Mouse (Mus musculus): ENCODE results near the gene Cdk5r2. TPM values are rescaled to one million over a fixed set of nuclear protein-coding genes. Genes with fewer than 3 reads are reported as not detected.

The Cdk5r2 gene
- polyA plus RNA-seq, 1 experiment from 2014 or later = 2.4 TPM

DNA sequence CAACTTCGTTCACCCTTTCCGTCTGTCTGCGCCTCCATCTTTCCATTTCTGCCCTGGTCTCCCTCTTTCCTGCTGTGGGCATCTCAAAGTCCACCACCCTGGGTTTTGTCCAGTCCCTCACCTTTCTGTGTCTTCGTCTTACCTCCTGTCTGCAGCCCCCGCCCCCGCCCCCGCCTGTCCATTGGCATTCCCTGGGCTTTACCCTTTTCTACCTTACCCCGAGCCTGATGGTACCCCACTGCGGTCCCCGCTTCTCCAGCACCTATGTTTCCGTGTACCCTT lies 1.6 kb downstream of the Cdk5r2 start:
- Histone ChIP-seq H3K4me1 (peaks cover 53% of the 10 kb centered on the region), H3K9me3 (no peaks in the 10 kb centered on the region), H3K4me2 (replicated peaks) (peak overlapping the region; percentile 89), H3K4me3 (peak overlapping the region; percentile 76), H3K36me3 (no peaks in the 10 kb centered on the region), H3K9ac (replicated peaks) (peak overlapping the region; percentile 82), H3K27ac (replicated peaks) (no peak overlapping the region), H3K27me3 (peaks cover 27% of the 10 kb centered on the region)
- no peak for ATAC-seq (replicated peaks)
- 4% methylated on average over 11 of the region's 11 CpGs for WGBS

DNA sequence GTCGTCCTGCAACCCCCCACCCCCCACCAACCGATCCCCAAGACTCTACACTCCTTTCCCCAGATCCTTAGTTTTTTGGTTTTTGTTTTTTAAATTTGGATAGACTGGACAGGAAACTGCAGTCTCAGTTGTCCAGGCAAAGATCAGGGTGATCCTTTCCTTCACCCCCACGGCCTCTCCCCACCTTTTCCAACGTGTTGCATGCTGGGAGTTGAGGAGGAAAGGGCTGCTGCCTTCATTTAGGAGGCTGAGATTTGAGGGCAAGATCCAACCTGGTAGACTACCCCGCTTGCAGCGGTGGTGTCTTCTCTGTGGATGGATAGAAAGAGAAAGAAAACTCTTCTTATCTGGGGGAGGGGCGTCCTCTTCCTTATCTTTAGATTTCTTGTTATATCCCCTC lies 2.1 kb downstream of the Cdk5r2 start:
- no peak overlapping the region for H3K27ac ChIP-seq (replicated peaks)
- H3K4me2 ChIP-seq (replicated peaks) = peak overlapping the region; percentile 89
- WGBS = 3% methylated on average over 7 of the region's 7 CpGs
- H3K9ac ChIP-seq (replicated peaks) = peak overlapping the region; percentile 82; the same call in 1 of the 2 replicates
- H3K4me1 ChIP-seq = peaks cover 49% of the 10 kb centered on the region
- peaks cover 27% of the 10 kb centered on the region for H3K27me3 ChIP-seq
- no peaks in the 10 kb centered on the region for H3K36me3 ChIP-seq
- H3K4me3 ChIP-seq = peak overlapping the region; percentile 76
- H3K9me3 ChIP-seq = no peaks in the 10 kb centered on the region
- ATAC-seq (replicated peaks) = no peak

GRCm38 (mm10) chr1:74857201-74857600 lies 2.5 kb downstream of the Cdk5r2 start:
- peaks cover 47% of the 10 kb centered on the region for H3K4me1 ChIP-seq
- H3K9me3 ChIP-seq = no peaks in the 10 kb centered on the region
- peaks cover 25% of the 10 kb centered on the region for H3K27me3 ChIP-seq
- WGBS = 3% methylated on average over 20 of the region's 20 CpGs
- H3K27ac ChIP-seq (replicated peaks) = no peak overlapping the region
- peak overlapping the region; percentile 76 for H3K4me3 ChIP-seq
- H3K9ac ChIP-seq (replicated peaks) = peak overlapping the region; percentile 52; the same call in 1 of the 2 replicates
- peak overlapping the region; percentile 89 for H3K4me2 ChIP-seq (replicated peaks)
- no peaks in the 10 kb centered on the region for H3K36me3 ChIP-seq
- ATAC-seq (replicated peaks) = no peak

GRCm38 (mm10) chr1:74857677-74858076 lies 2.9 kb downstream of the Cdk5r2 start:
- WGBS = 3% methylated on average over 4 of the region's 4 CpGs
- Histone ChIP-seq H3K4me2 (replicated peaks) (peak overlapping the region; percentile 89), H3K9me3 (no peaks in the 10 kb centered on the region), H3K4me1 (peaks cover 47% of the 10 kb centered on the region), H3K27ac (replicated peaks) (no peak overlapping the region), H3K27me3 (peaks cover 21% of the 10 kb centered on the region), H3K9ac (replicated peaks) (peak overlapping the region; percentile 52), H3K36me3 (no peaks in the 10 kb centered on the region), H3K4me3 (peak overlapping the region; percentile 76)
- no peak for ATAC-seq (replicated peaks)

DNA sequence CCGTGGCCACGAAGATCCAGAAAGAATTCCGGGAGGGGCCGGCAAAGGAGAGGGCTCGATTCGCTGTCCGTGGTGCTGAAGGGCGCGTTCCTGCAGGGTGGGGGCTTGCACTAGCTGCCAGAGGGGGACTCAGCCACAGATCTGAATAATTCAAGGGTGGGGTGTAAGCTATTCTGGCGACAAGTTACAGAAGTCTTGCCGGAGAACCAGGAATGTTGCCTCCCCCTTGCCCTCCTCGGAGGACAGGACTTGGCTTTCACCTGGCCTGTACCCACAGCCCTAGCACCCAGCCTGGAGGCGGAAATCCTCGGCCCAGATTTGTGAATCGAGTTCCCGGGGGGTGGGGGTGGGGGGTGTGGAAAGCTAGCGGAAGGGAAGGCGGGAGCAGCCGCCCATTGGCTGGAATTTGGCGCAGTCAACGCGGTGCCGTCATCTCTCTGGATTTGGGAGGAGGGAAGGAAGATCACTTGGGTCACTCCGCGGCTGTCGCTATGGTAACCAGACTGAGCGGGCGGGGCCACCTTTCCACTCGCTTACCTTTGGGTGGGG lies 3.5 kb downstream of the Cdk5r2 start:
- Histone ChIP-seq H3K9me3 (no peaks in the 10 kb centered on the region), H3K27me3 (peaks cover 19% of the 10 kb centered on the region), H3K27ac (replicated peaks) (no peak overlapping the region), H3K4me1 (peaks cover 47% of the 10 kb centered on the region), H3K4me2 (replicated peaks) (peak overlapping the region; percentile 89), H3K9ac (replicated peaks) (peak overlapping the region; percentile 52), H3K4me3 (peak overlapping the region; percentile 76), H3K36me3 (no peaks in the 10 kb centered on the region)
- under 1% methylated on average over 29 of the region's 29 CpGs for WGBS
- ATAC-seq (replicated peaks) = peak; percentile 46

DNA sequence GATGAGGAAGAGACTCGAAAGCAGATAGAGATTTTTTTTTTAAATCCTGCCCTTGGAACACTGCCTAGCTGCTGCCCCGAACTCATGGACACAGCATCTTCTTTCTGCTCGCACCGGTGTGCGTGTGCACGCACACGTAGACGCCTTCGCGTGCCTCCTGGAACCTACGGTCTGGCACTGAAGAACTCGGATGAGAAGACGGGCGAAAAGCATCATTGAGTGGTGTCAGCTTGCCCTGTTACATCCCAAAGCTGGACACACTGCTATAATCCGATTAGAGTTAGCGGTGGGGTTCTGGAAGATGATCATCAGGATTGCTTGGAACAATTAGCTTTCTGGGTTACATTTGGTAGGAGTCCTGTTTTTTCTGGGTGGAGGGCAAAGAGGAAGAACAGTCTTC lies 4.1 kb downstream of the Cdk5r2 start:
- H3K4me1 ChIP-seq = peaks cover 47% of the 10 kb centered on the region
- H3K9ac ChIP-seq (replicated peaks) = peak overlapping the region; percentile 27
- ATAC-seq (replicated peaks) = no peak
- H3K4me3 ChIP-seq = peak overlapping the region; percentile 76
- H3K36me3 ChIP-seq = no peaks in the 10 kb centered on the region
- no peak overlapping the region for H3K27ac ChIP-seq (replicated peaks)
- H3K9me3 ChIP-seq = no peaks in the 10 kb centered on the region
- peaks cover 19% of the 10 kb centered on the region for H3K27me3 ChIP-seq
- 2% methylated on average over 16 of the region's 16 CpGs for WGBS
- peak overlapping the region; percentile 89 for H3K4me2 ChIP-seq (replicated peaks)

DNA sequence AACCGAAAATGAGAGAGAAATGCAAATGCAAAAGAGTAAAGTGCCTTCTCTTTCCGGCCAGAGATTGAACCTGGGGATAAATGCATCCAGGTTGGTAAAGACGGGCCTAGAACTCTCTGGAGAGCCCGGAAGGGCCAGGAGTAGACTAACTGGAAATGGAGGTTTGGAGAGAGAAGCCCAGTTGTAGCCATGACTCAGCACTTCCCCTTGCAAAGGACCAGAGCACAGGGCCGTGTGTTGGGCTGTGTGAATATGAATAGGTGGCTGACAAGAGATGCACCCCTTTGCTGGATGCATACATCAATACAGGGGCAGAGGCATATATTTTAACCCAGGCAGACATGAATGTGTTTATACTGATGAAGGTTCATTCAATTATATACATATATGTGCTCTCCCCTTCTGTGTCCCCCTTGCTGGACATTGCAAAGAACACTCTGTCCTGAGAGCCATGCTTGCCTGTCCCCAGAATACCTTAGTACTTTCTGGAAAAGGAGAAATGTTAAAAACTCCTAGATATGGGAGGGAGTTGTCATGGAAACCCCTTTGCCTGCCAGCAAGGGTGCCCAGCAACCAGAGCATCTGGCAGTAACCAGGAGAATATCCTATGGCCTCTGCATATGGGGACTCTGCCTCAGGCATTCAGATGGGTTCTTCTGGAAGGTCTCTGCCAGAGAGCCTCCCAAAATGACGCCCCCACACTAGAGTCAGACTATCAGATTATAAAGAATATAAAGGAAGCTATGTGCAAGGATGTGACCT lies 4.7 kb downstream of the Cdk5r2 start:
- WGBS = 42% methylated on average over 6 of the region's 6 CpGs

DNA sequence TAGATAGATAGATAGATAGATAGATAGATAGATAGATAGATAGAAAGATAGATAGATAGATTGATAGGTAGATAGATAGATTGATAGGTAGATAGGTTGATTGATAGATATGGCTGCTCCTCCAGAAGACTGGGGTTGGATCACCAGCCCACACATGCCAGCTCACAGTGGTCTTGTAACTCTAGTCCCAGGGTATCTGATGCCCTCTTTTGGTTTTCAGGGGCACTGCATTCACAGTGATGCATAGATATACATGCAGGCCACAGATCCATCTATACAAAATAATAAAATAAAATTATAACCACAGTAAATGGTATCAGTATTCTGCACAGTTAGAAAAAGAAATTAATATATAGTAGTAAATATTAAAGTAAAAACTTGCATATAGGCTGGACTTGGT lies 7.0 kb downstream of the Cdk5r2 start:
- H3K4me3 ChIP-seq = no peak overlapping the region
- H3K4me1 ChIP-seq = peaks cover 24% of the 10 kb centered on the region
- peaks cover 13% of the 10 kb centered on the region for H3K27me3 ChIP-seq
- H3K36me3 ChIP-seq = no peaks in the 10 kb centered on the region
- no peak overlapping the region for H3K9ac ChIP-seq (replicated peaks)
- no peaks in the 10 kb centered on the region for H3K9me3 ChIP-seq
- no peak overlapping the region for H3K4me2 ChIP-seq (replicated peaks)
- ATAC-seq (replicated peaks) = no peak
- no peak overlapping the region for H3K27ac ChIP-seq (replicated peaks)

More for the DNA sequence above, 4.7 kb downstream of the Cdk5r2 start:
- ATAC-seq (replicated peaks) = no peak
- Histone ChIP-seq H3K27me3 (peaks cover 19% of the 10 kb centered on the region), H3K9me3 (no peaks in the 10 kb centered on the region), H3K9ac (replicated peaks) (no peak overlapping the region), H3K27ac (replicated peaks) (no peak overlapping the region), H3K4me1 (peaks cover 44% of the 10 kb centered on the region), H3K4me2 (replicated peaks) (peak overlapping the region; percentile 89; the same call in 1 of the 2 replicates), H3K4me3 (no peak overlapping the region), H3K36me3 (no peaks in the 10 kb centered on the region)

- H3K36me3 ChIP-seq = no peaks in the 10 kb centered on the region
- no peak overlapping the region for H3K27ac ChIP-seq (replicated peaks)
- no peak overlapping the region for H3K4me2 ChIP-seq (replicated peaks)
- H3K27me3 ChIP-seq = peaks cover 8% of the 10 kb centered on the region
- WGBS = 60% methylated on average over 2 of the region's 2 CpGs
- H3K4me1 ChIP-seq = no peaks in the 10 kb centered on the region
- no peak for ATAC-seq (replicated peaks)
- H3K4me3 ChIP-seq = no peak overlapping the region
- no peaks in the 10 kb centered on the region for H3K9me3 ChIP-seq
- H3K9ac ChIP-seq (replicated peaks) = no peak overlapping the region
Observed at GRCm38 (mm10) chr1:74872218-74872617, 17.5 kb downstream of the Cdk5r2 start.

- 47% methylated on average over 3 of the region's 3 CpGs for WGBS
- Histone ChIP-seq H3K27me3 (peaks cover 40% of the 10 kb centered on the region), H3K4me2 (replicated peaks) (no peak overlapping the region)
Observed at GRCm38 (mm10) chr1:74877199-74877598, 22.5 kb downstream of the Cdk5r2 start.

GRCm38 (mm10) chr1:74880785-74881360 lies 26.1 kb downstream of the Cdk5r2 start:
- Histone ChIP-seq H3K4me1 (peaks cover 35% of the 10 kb centered on the region), H3K36me3 (no peaks in the 10 kb centered on the region), H3K9ac (replicated peaks) (no peak overlapping the region), H3K27ac (replicated peaks) (no peak overlapping the region), H3K27me3 (peaks cover 77% of the 10 kb centered on the region), H3K4me2 (replicated peaks) (no peak overlapping the region), H3K9me3 (no peaks in the 10 kb centered on the region), H3K4me3 (no peak overlapping the region)
- WGBS = 2% methylated on average over 18 of the region's 18 CpGs
- ATAC-seq (replicated peaks) = peak; percentile 62

More at GRCm38 (mm10) chr1:74877199-74877598, 22.5 kb downstream of the Cdk5r2 start:
- H3K4me1 ChIP-seq = peaks cover 12% of the 10 kb centered on the region
- H3K4me3 ChIP-seq = no peak overlapping the region
- H3K27ac ChIP-seq (replicated peaks) = no peak overlapping the region
- ATAC-seq (replicated peaks) = no peak
- H3K9ac ChIP-seq (replicated peaks) = no peak overlapping the region
- no peaks in the 10 kb centered on the region for H3K9me3 ChIP-seq
- H3K36me3 ChIP-seq = no peaks in the 10 kb centered on the region

DNA sequence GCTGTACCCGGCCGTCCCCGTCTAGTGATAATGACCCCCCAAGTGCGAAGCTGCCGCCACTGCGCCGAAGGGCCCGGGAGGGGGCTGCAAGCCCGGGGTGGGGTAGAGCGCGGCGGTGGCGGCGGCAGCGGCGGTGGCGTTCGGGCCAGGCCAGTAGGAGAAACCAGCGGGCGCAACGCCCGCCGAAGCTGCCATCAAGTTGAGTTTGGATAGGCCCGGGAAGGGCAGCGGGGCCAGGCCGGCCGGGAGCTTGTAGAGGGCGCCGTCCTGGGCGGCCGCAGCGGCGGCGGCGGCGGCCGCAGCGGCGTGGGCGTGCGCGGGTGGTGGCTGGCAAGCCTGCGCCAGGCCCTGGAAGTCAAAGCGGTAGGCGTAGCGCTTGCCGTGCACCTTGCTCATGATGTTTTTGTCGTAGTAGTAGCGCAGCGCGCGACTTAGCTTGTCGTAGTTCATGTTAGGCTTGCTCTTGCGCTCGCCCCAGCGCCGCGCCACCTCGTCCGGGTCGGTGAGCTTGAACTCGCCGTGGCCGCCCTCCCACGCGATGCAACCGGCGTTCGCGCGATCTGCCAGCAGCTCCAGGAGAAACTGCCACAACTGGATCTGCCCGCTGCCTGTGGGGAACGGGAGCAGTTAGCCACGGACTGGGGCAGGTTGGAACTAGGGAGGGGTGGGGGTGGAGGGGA lies 27.5 kb downstream of the Cdk5r2 start:
- no peaks in the 10 kb centered on the region for H3K36me3 ChIP-seq
- H3K4me1 ChIP-seq = peaks cover 35% of the 10 kb centered on the region
- peak overlapping the region; percentile 18; the same call in 1 of the 2 replicates for H3K9ac ChIP-seq (replicated peaks)
- H3K27ac ChIP-seq (replicated peaks) = no peak overlapping the region
- H3K4me2 ChIP-seq (replicated peaks) = peak overlapping the region; percentile 70
- H3K27me3 ChIP-seq = peaks cover 86% of the 10 kb centered on the region
- 0 out of 2 replicates have a peak, but pooled peaks have one; percentile 14 for ATAC-seq (replicated peaks)
- no peaks in the 10 kb centered on the region for H3K9me3 ChIP-seq
- WGBS = under 1% methylated on average over 60 of the region's 74 CpGs
- H3K4me3 ChIP-seq = peak overlapping the region; percentile 37
